Mouse (Mus musculus): ENCODE measurements around the gene Nubpl. TPM values are rescaled to one million over a fixed set of nuclear protein-coding genes. Genes with fewer than 3 reads are reported as not detected.

Gene Nubpl
- total RNA-seq, 1 experiment: 6.6 TPM

GRCm38 (mm10) chr12:52186205-52186793 is 88.8 kb downstream of the Nubpl start:
- H3K4me1 ChIP-seq (ENCODE audit: control insufficient read depth in 2 of 2, insufficient read depth in 2 of 2, low read length in 2 of 2, poor library complexity in 1 of 2): peaks cover 0 to 5% of the 10 kb centered on the region in 2 experiments; a peak in 1 of 4 replicates
- in situ Hi-C loops (cut with MboI; ENCODE audit: low sequenced_read_pairs in 2 of 2, unreplicated experiment in 2 of 2): no loop called here
- TF ChIP-seq HCFC1 (IDR thresholded peaks at IDR 0.05; ENCODE audit: borderline replicate concordance, insufficient read depth, low read length): no peak
- DNase-seq (ENCODE audit: low read depth, low spot score): no peak
- H3K9me3 ChIP-seq (ENCODE audit: control insufficient read depth, insufficient read depth, low read depth, low read length): no peaks in the 10 kb centered on the region
- H3K27ac ChIP-seq (ENCODE audit: insufficient read depth, low read depth, low read length, poor library complexity, severe bottlenecking): no peak overlapping the region
- no peak overlapping the region for H3K9ac ChIP-seq (ENCODE audit: insufficient read depth, low read depth, low read length, poor library complexity, severe bottlenecking)
- no peaks in the 10 kb centered on the region for H3K36me3 ChIP-seq (ENCODE audit: control insufficient read depth, insufficient read depth, low read length, poor library complexity, severe bottlenecking)
- H3K4me3 ChIP-seq (ENCODE audit: insufficient read depth in 1 of 2, low read depth in 1 of 2, low read length in 2 of 2, poor library complexity in 1 of 2, severe bottlenecking in 1 of 2): no peak overlapping the region

- Histone ChIP-seq H3K36me3 (ENCODE audit: control insufficient read depth, insufficient read depth, low read length, poor library complexity, severe bottlenecking) (no peaks in the 10 kb centered on the region), H3K4me3 (ENCODE audit: insufficient read depth in 1 of 2, low read depth in 1 of 2, low read length in 2 of 2, poor library complexity in 1 of 2, severe bottlenecking in 1 of 2) (no peak overlapping the region), H3K4me1 (ENCODE audit: control insufficient read depth in 2 of 2, insufficient read depth in 2 of 2, low read length in 2 of 2, poor library complexity in 1 of 2) (peaks cover 0 to 5% of the 10 kb centered on the region in 2 experiments; a peak in 1 of 4 replicates), H3K9me3 (ENCODE audit: control insufficient read depth, insufficient read depth, low read depth, low read length) (no peaks in the 10 kb centered on the region), H3K27ac (ENCODE audit: insufficient read depth, low read depth, low read length, poor library complexity, severe bottlenecking) (no peak overlapping the region), H3K9ac (ENCODE audit: insufficient read depth, low read depth, low read length, poor library complexity, severe bottlenecking) (no peak overlapping the region)
- no peak for DNase-seq (ENCODE audit: low read depth, low spot score)
- no peak for TF ChIP-seq HCFC1 (IDR thresholded peaks at IDR 0.05; ENCODE audit: borderline replicate concordance, insufficient read depth, low read length)
- TF ChIP-seq ZC3H11A (IDR thresholded peaks at IDR 0.05; ENCODE audit: borderline replicate concordance, low read depth, low read length): no peak
- no peak for TF ChIP-seq CHD2 (IDR thresholded peaks at IDR 0.05; ENCODE audit: low read depth, low read length)
- no peak for TF ChIP-seq MAFK (IDR thresholded peaks at IDR 0.05; ENCODE audit: insufficient read depth, low read depth, low read length)
- TF ChIP-seq ZNF384 (IDR thresholded peaks at IDR 0.05; ENCODE audit: low read depth, low read length): no peak
- in situ Hi-C loops (cut with MboI; ENCODE audit: low sequenced_read_pairs in 2 of 2, unreplicated experiment in 2 of 2): no loop called here
Observed at GRCm38 (mm10) chr12:52186963-52187590, 89.5 kb downstream of the Nubpl start.

DNA sequence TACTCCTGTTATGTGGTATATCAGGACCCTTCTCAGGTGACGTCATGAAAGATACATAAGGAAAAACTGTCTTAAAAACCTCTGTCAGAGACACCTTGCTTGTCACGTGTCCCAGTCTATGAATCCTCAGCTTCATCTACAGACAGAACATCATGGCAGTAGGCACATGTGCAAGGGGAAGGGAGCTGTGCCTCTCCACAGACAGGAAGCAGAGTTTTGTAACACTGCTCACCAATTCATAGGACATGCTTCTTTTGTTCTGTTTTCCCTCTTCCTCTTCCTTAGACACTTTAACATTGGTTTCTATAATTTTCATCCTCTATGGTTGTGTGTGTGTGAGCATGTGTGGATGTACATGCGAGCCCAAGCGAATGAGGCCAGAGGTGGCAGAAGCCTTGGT is 100.9 kb downstream of the Nubpl start:
- in situ Hi-C loops (cut with MboI; ENCODE audit: low sequenced_read_pairs in 2 of 2, unreplicated experiment in 2 of 2): no loop called here
- H3K9me3 ChIP-seq (ENCODE audit: control insufficient read depth, insufficient read depth, low read depth, low read length): no peaks in the 10 kb centered on the region
- no peak overlapping the region for H3K27ac ChIP-seq (ENCODE audit: insufficient read depth, low read depth, low read length, poor library complexity, severe bottlenecking)
- no peak for DNase-seq (ENCODE audit: low read depth, low spot score)
- no peak overlapping the region for H3K4me3 ChIP-seq (ENCODE audit: insufficient read depth in 1 of 2, low read depth in 1 of 2, low read length in 2 of 2, poor library complexity in 1 of 2, severe bottlenecking in 1 of 2)
- H3K4me1 ChIP-seq (ENCODE audit: control insufficient read depth in 2 of 2, insufficient read depth in 2 of 2, low read length in 2 of 2, poor library complexity in 1 of 2): no peaks in the 10 kb centered on the region
- no peak overlapping the region for H3K9ac ChIP-seq (ENCODE audit: insufficient read depth, low read depth, low read length, poor library complexity, severe bottlenecking)
- no peaks in the 10 kb centered on the region for H3K36me3 ChIP-seq (ENCODE audit: control insufficient read depth, insufficient read depth, low read length, poor library complexity, severe bottlenecking)
- no peak for TF ChIP-seq HCFC1 (IDR thresholded peaks at IDR 0.05; ENCODE audit: borderline replicate concordance, insufficient read depth, low read length)
- no peak for TF ChIP-seq CHD2 (IDR thresholded peaks at IDR 0.05; ENCODE audit: low read depth, low read length)
- no peak for TF ChIP-seq MAFK (IDR thresholded peaks at IDR 0.05; ENCODE audit: insufficient read depth, low read depth, low read length)
- no peak for TF ChIP-seq ZNF384 (IDR thresholded peaks at IDR 0.05; ENCODE audit: low read depth, low read length)
- TF ChIP-seq ZC3H11A (IDR thresholded peaks at IDR 0.05; ENCODE audit: borderline replicate concordance, low read depth, low read length): no peak

DNA sequence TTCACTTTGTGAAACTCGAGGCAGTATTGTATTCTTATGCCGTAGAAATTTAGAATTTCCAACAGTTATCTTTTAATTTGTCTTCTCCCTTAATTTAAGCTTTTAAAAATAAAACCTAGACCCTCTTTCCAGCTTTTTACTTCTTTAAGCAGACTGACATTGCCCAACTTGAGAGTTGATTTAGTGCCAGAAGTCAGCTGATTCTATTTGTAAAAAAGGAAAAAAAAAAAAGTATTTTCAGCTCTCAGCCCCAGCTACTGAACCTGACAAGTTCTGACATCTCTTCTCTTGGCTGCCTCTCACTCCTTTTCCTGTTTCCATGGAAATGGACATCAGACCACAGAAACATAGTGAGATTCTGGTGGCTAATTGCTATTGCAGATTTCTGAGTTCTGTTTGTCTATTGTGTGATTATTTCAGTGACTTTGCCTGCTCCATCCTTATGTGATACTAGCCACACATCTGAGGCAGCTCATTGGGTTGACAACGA is 111.6 kb downstream of the Nubpl start:
- Histone ChIP-seq H3K36me3 (ENCODE audit: control insufficient read depth, insufficient read depth, low read length, poor library complexity, severe bottlenecking) (no peaks in the 10 kb centered on the region), H3K9ac (ENCODE audit: insufficient read depth, low read depth, low read length, poor library complexity, severe bottlenecking) (no peak overlapping the region), H3K4me1 (ENCODE audit: control insufficient read depth in 2 of 2, insufficient read depth in 2 of 2, low read length in 2 of 2, poor library complexity in 1 of 2) (no peaks in the 10 kb centered on the region), H3K4me3 (ENCODE audit: insufficient read depth in 1 of 2, low read depth in 1 of 2, low read length in 2 of 2, poor library complexity in 1 of 2, severe bottlenecking in 1 of 2) (no peak overlapping the region), H3K27ac (ENCODE audit: insufficient read depth, low read depth, low read length, poor library complexity, severe bottlenecking) (no peak overlapping the region), H3K9me3 (ENCODE audit: control insufficient read depth, insufficient read depth, low read depth, low read length) (no peaks in the 10 kb centered on the region)
- TF ChIP-seq CHD2 (IDR thresholded peaks at IDR 0.05; ENCODE audit: low read depth, low read length): no peak
- no peak for DNase-seq (ENCODE audit: low read depth, low spot score)
- in situ Hi-C loops (cut with MboI; ENCODE audit: low sequenced_read_pairs in 2 of 2, unreplicated experiment in 2 of 2): no loop called here

GRCm38 (mm10) chr12:52211144-52211543 is 113.6 kb downstream of the Nubpl start:
- Histone ChIP-seq H3K27ac (ENCODE audit: insufficient read depth, low read depth, low read length, poor library complexity, severe bottlenecking) (no peak overlapping the region), H3K9me3 (ENCODE audit: control insufficient read depth, insufficient read depth, low read depth, low read length) (no peaks in the 10 kb centered on the region), H3K36me3 (ENCODE audit: control insufficient read depth, insufficient read depth, low read length, poor library complexity, severe bottlenecking) (no peaks in the 10 kb centered on the region), H3K9ac (ENCODE audit: insufficient read depth, low read depth, low read length, poor library complexity, severe bottlenecking) (no peak overlapping the region), H3K4me1 (ENCODE audit: control insufficient read depth in 2 of 2, insufficient read depth in 2 of 2, low read length in 2 of 2, poor library complexity in 1 of 2) (no peaks in the 10 kb centered on the region), H3K4me3 (ENCODE audit: insufficient read depth in 1 of 2, low read depth in 1 of 2, low read length in 2 of 2, poor library complexity in 1 of 2, severe bottlenecking in 1 of 2) (no peak overlapping the region)
- in situ Hi-C loops (cut with MboI; ENCODE audit: low sequenced_read_pairs in 2 of 2, unreplicated experiment in 2 of 2): no loop called here
- no peak for DNase-seq (ENCODE audit: low read depth, low spot score)
- TF ChIP-seq MAFK (IDR thresholded peaks at IDR 0.05; ENCODE audit: insufficient read depth, low read depth, low read length) (no peak), CHD2 (IDR thresholded peaks at IDR 0.05; ENCODE audit: low read depth, low read length) (no peak), ZC3H11A (IDR thresholded peaks at IDR 0.05; ENCODE audit: borderline replicate concordance, low read depth, low read length) (no peak), ZNF384 (IDR thresholded peaks at IDR 0.05; ENCODE audit: low read depth, low read length) (no peak), HCFC1 (IDR thresholded peaks at IDR 0.05; ENCODE audit: borderline replicate concordance, insufficient read depth, low read length) (no peak)
